Mouse (Mus musculus): ENCODE measurements around the gene Ctnna2. TPM values are rescaled to one million over a fixed set of nuclear protein-coding genes. Genes with fewer than 3 reads are reported as not detected.

The Ctnna2 gene
- total and polyA plus RNA-seq, 2 experiments: not detected

DNA sequence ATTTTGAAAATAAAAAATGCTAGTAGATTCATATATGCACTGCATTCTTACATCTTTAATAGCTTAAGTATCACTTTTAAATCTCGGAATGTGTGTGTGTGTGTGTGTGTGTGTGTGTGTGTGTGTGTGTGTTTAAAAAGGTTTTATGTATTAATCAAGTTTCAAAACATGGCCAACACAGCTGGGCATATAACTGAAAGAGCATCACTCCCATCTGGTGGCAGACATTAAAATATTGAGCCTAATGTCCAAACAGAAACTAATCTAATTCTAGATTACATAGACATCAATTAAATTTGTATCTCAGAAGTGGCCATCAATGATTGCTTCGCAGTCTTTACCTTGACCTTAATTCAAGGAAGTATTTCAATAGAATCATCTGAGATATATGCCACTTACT, 140.4 kb downstream of the Ctnna2 start:
- no peak overlapping the region for H3K9ac ChIP-seq (ENCODE audit: low read depth, low read length)
- WGBS: 61% methylated on average over 2 of the region's 2 CpGs
- no peaks in the 10 kb centered on the region for H3K4me1 ChIP-seq (ENCODE audit: control insufficient read depth, insufficient read depth, low read length)
- no peaks in the 10 kb centered on the region for H3K36me3 ChIP-seq (ENCODE audit: control insufficient read depth, insufficient read depth, low read length)
- no peaks in the 10 kb centered on the region for H3K79me2 ChIP-seq (ENCODE audit: control insufficient read depth, insufficient read depth, low read length)
- DNase-seq (ENCODE audit: extremely low read depth, low read depth, low spot score): no peak
- no peak overlapping the region for H3K4me3 ChIP-seq (ENCODE audit: insufficient read depth, low read depth, low read length)
- H3K27ac ChIP-seq (replicated peaks; ENCODE audit: insufficient read depth, low read depth, low read length): no peak overlapping the region
- TF ChIP-seq POLR2A (IDR thresholded peaks at IDR 0.05; ENCODE audit: extremely low read depth, insufficient read depth, low read length) (no peak), CTCF (IDR thresholded peaks at IDR 0.05; ENCODE audit: low read depth, low read length) (peak; percentile 20; the same call in 1 of the 2 replicates)
- no peaks in the 10 kb centered on the region for H3K27me3 ChIP-seq (ENCODE audit: control insufficient read depth, insufficient read depth, low read length)

DNA sequence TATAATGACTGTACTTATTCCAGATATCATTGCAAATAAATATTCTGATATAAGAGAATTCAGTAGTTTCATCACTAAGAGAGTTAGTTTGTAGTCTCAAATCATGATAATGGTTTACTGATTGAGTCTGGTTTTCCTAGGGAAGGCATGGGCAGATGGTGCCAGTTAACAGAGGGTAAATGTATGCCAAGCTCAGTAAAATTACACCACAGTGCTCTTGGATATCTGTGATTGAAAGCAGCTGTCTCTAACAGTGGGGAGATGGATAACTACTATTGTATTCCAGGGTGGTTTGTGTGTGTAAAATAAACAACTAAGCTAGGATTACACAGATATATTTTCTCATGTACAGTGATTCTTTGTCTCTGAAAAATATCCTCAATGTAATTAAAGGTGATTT, 140.8 kb downstream of the Ctnna2 start:
- H3K9ac ChIP-seq (ENCODE audit: low read depth, low read length): no peak overlapping the region

DNA sequence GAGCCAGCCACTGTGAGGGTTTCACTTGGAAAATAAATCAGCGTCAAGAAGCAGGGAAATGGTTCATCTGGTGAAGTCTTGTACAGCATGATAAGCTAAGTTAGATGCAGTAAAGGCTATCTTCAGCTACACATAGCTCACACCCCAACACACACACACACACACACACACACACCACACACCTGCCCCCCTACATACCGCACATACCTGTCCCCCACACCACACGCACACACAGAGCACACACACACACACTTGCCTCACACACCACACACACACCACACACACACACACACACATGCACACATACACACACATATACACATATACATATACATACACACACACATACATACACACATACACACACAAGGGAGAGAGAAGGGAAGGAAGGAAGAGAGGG, 142.0 kb downstream of the Ctnna2 start:
- Histone ChIP-seq H3K9ac (ENCODE audit: low read depth, low read length) (no peak overlapping the region), H3K27me3 (ENCODE audit: control insufficient read depth, insufficient read depth, low read length) (no peaks in the 10 kb centered on the region), H3K4me1 (ENCODE audit: control insufficient read depth, insufficient read depth, low read length) (no peaks in the 10 kb centered on the region), H3K27ac (replicated peaks; ENCODE audit: insufficient read depth, low read depth, low read length) (no peak overlapping the region), H3K4me3 (ENCODE audit: insufficient read depth, low read depth, low read length) (no peak overlapping the region), H3K79me2 (ENCODE audit: control insufficient read depth, insufficient read depth, low read length) (no peaks in the 10 kb centered on the region), H3K36me3 (ENCODE audit: control insufficient read depth, insufficient read depth, low read length) (no peaks in the 10 kb centered on the region)
- WGBS: 87% methylated on average over 3 of the region's 3 CpGs
- TF ChIP-seq POLR2A (IDR thresholded peaks at IDR 0.05; ENCODE audit: extremely low read depth, insufficient read depth, low read length): no peak
- no peak for TF ChIP-seq CTCF (IDR thresholded peaks at IDR 0.05; ENCODE audit: low read depth, low read length)
- no peak for DNase-seq (ENCODE audit: extremely low read depth, low read depth, low spot score)

More for the DNA sequence above, 140.8 kb downstream of the Ctnna2 start:
- H3K27ac ChIP-seq (replicated peaks; ENCODE audit: insufficient read depth, low read depth, low read length): no peak overlapping the region
- TF ChIP-seq CTCF (IDR thresholded peaks at IDR 0.05; ENCODE audit: low read depth, low read length) (no peak), POLR2A (IDR thresholded peaks at IDR 0.05; ENCODE audit: extremely low read depth, insufficient read depth, low read length) (no peak)
- DNase-seq (ENCODE audit: extremely low read depth, low read depth, low spot score): no peak
- H3K36me3 ChIP-seq (ENCODE audit: control insufficient read depth, insufficient read depth, low read length): no peaks in the 10 kb centered on the region
- no peak overlapping the region for H3K4me3 ChIP-seq (ENCODE audit: insufficient read depth, low read depth, low read length)
- H3K79me2 ChIP-seq (ENCODE audit: control insufficient read depth, insufficient read depth, low read length): no peaks in the 10 kb centered on the region
- no peaks in the 10 kb centered on the region for H3K27me3 ChIP-seq (ENCODE audit: control insufficient read depth, insufficient read depth, low read length)
- H3K4me1 ChIP-seq (ENCODE audit: control insufficient read depth, insufficient read depth, low read length): no peaks in the 10 kb centered on the region

DNA sequence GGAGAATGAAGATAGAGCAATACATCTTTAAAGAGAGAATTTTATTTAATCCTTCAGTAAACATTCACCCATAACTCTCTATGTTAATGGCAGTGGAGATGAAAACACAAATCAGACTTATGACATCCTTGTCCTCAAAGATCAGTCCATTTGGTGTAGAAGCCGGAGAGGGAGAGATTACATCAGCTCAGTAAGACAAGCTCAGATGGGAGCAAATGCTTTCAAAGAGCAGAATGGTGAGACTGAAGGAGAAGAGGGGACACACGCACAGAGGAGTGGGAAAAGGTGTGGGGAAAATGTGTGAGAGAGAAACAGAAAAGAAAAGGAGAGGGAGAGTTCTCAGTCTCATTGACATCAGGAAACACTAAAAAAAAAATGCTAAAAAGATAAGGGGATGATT, 144.8 kb downstream of the Ctnna2 start:
- no peaks in the 10 kb centered on the region for H3K36me3 ChIP-seq (ENCODE audit: control insufficient read depth, insufficient read depth, low read length)
- WGBS: 82% methylated on average over 2 of the region's 2 CpGs

DNA sequence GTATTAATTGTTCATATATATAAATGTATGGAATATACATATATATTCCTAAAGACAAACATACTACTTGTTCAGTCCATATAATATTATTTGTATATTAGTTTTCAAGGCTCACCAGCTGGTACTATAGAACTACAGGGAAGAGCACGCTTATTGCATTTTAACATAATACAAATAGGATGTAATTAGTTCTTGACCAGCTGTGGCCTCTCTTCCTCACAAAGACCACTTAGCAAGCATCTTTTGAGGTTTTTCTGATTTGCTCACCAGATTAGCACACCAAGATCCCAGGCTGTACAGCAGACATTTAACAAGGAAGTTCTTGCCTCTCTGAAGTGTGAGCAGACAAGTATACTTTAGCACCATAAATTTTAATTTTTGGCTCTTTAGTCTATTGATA, 152.0 kb downstream of the Ctnna2 start:
- no peaks in the 10 kb centered on the region for H3K36me3 ChIP-seq (ENCODE audit: control insufficient read depth, insufficient read depth, low read length)
- H3K4me3 ChIP-seq (ENCODE audit: insufficient read depth, low read depth, low read length): no peak overlapping the region
- no peak overlapping the region for H3K9ac ChIP-seq (ENCODE audit: low read depth, low read length)
- no peaks in the 10 kb centered on the region for H3K79me2 ChIP-seq (ENCODE audit: control insufficient read depth, insufficient read depth, low read length)
- H3K27ac ChIP-seq (replicated peaks; ENCODE audit: insufficient read depth, low read depth, low read length): no peak overlapping the region
- no peaks in the 10 kb centered on the region for H3K4me1 ChIP-seq (ENCODE audit: control insufficient read depth, insufficient read depth, low read length)
- whole genome bisulfite sequencing: 87% methylated on average over 1 of the region's 1 CpGs
- TF ChIP-seq POLR2A (IDR thresholded peaks at IDR 0.05; ENCODE audit: extremely low read depth, insufficient read depth, low read length) (no peak), CTCF (IDR thresholded peaks at IDR 0.05; ENCODE audit: low read depth, low read length) (no peak)
- no peaks in the 10 kb centered on the region for H3K27me3 ChIP-seq (ENCODE audit: control insufficient read depth, insufficient read depth, low read length)
- no peak for DNase-seq (ENCODE audit: extremely low read depth, low read depth, low spot score)

More for the DNA sequence above, 144.8 kb downstream of the Ctnna2 start:
- no peak overlapping the region for H3K4me3 ChIP-seq (ENCODE audit: insufficient read depth, low read depth, low read length)
- H3K27me3 ChIP-seq (ENCODE audit: control insufficient read depth, insufficient read depth, low read length): no peaks in the 10 kb centered on the region
- no peak for DNase-seq (ENCODE audit: extremely low read depth, low read depth, low spot score)
- H3K4me1 ChIP-seq (ENCODE audit: control insufficient read depth, insufficient read depth, low read length): no peaks in the 10 kb centered on the region
- no peaks in the 10 kb centered on the region for H3K79me2 ChIP-seq (ENCODE audit: control insufficient read depth, insufficient read depth, low read length)
- H3K27ac ChIP-seq (replicated peaks; ENCODE audit: insufficient read depth, low read depth, low read length): no peak overlapping the region
- no peak for TF ChIP-seq POLR2A (IDR thresholded peaks at IDR 0.05; ENCODE audit: extremely low read depth, insufficient read depth, low read length)
- no peak for TF ChIP-seq CTCF (IDR thresholded peaks at IDR 0.05; ENCODE audit: low read depth, low read length)
- H3K9ac ChIP-seq (ENCODE audit: low read depth, low read length): no peak overlapping the region

DNA sequence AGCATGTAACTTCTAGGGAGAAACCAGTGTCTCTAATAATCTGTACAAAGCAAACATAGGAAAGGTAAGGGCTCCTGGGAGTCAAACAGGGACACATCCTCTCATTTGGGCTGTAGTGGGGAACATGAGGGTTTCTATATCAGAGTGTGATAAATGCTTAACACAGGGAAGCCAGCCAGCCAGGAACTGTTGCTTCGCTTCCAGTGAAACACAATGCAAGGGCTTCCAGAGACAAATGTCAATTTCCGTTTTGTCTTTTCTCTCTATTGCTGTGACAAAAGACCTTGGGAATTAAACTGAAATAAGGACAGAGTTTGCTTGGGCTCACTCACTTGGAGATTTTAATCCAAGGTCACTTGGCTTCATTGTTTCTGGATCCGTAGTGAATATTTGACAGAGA, 162.4 kb downstream of the Ctnna2 start:
- TF ChIP-seq CTCF (IDR thresholded peaks at IDR 0.05; ENCODE audit: low read depth, low read length) (no peak), POLR2A (IDR thresholded peaks at IDR 0.05; ENCODE audit: extremely low read depth, insufficient read depth, low read length) (no peak)
- no peak overlapping the region for H3K4me3 ChIP-seq (ENCODE audit: insufficient read depth, low read depth, low read length)
- DNase-seq (ENCODE audit: extremely low read depth, low read depth, low spot score): no peak

More for the DNA sequence above, 162.4 kb downstream of the Ctnna2 start:
- Histone ChIP-seq H3K9ac (ENCODE audit: low read depth, low read length) (no peak overlapping the region), H3K4me1 (ENCODE audit: control insufficient read depth, insufficient read depth, low read length) (no peaks in the 10 kb centered on the region), H3K27ac (replicated peaks; ENCODE audit: insufficient read depth, low read depth, low read length) (no peak overlapping the region), H3K27me3 (ENCODE audit: control insufficient read depth, insufficient read depth, low read length) (no peaks in the 10 kb centered on the region), H3K36me3 (ENCODE audit: control insufficient read depth, insufficient read depth, low read length) (no peaks in the 10 kb centered on the region), H3K79me2 (ENCODE audit: control insufficient read depth, insufficient read depth, low read length) (no peaks in the 10 kb centered on the region)
- WGBS: 79% methylated on average over 3 of the region's 3 CpGs
